Mouse (Mus musculus) olfactory bulb, adult 2 months (tissue): Measurements from ENCODE around the gene Fmn2.

Experiments
- CTCF ChIP-seq: fragments of 200-500 bp; IDR thresholded peaks from 2 replicates; pipeline ENCODE4 v1.5.1; 2012; ENCODE audit warnings: low read depth, mild to moderate bottlenecking, low read length, moderate library complexity; ENCODE audit not compliant: insufficient read depth
- POLR2A ChIP-seq: fragments of 200-500 bp; IDR thresholded peaks from 2 replicates; pipeline ENCODE4 v1.6.1; 2012; ENCODE audit warnings: mild to moderate bottlenecking, low read depth, low read length, moderate library complexity; ENCODE audit not compliant: insufficient read depth

DNA sequence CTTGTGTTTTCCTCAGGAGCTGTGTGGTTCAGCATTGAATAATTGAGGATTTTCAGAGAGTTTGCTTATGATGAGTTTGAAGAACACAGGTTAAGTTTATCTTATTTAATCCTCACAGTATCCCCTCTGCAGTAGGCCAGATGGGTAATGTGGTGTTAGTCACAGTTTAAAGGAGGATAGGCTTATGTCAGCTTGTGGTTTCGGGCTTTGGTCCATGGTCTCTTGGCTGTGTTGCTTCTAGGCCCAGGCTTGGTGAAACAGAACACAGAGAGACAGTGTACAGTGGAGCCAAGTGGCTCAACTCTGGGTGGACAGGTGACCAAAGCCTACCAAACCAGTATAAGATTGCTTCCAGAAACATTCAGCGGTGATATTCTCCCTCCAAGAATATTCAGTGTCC lies 98.4 kb downstream of the Fmn2 start:
- TF ChIP-seq CTCF: no peak
- no peak for TF ChIP-seq POLR2A
